Mouse (Mus musculus): ENCODE results near the gene Lmln.

DNA sequence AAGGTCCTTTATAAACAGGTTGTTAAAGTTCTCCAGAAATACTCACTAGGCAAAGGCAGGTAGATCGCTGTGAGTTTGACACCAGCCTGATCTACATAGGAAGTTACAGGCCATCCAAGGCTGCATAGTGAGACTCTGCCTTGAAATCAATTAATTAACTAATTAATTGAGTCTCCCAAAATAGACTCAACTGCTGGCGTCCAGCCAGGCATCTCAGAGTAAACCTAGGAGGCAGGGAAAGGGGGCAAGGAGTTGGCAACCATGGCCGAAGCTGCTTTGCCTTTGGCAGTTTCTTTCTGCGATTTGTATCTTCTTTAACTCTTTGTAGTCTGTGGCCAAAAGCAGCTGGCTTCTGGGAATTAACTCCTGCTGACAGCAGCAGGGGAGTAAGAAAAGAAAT, 51.4 kb downstream of the Lmln start:
- TF ChIP-seq CTCF (IDR thresholded peaks at IDR 0.05; ENCODE audit: control insufficient read depth, insufficient read depth, insufficient replicate concordance, low read depth, low read length) (no peak), POLR2A (IDR thresholded peaks at IDR 0.05; ENCODE audit: control insufficient read depth, low read depth, low read length) (no peak)

Measured in testis, adult 2 months (tissue).